Mouse (Mus musculus) layer of hippocampus, adult 9-10 months (tissue): Measurements from ENCODE around the gene Gon7.

Source experiments
- DNase-seq: peaks from one replicate; pipeline ENCODE4 v3.0.0; 2022; ENCODE audit warnings: low spot score

Gon7 gene

GRCm38 (mm10) chr12:102705906-102706640, 51.5 kb downstream of the Gon7 start:
- no peak for DNase-seq

GRCm38 (mm10) chr12:102705216-102705871, 52.3 kb downstream of the Gon7 start:
- DNase-seq, result peak; percentile 61

- DNase-seq, result no peak
Measured at GRCm38 (mm10) chr12:102704457-102705198, 53.0 kb downstream of the Gon7 start, which contains the start of gene Itpk1. Itpk1 (minus strand) TSS chr12:102704930.

GRCm38 (mm10) chr12:102703921-102704408, 53.6 kb downstream of the Gon7 start:
- no peak for DNase-seq

- no peak for DNase-seq
Measured at GRCm38 (mm10) chr12:102703441-102703840, 54.2 kb downstream of the Gon7 start.
